Mouse (Mus musculus): ENCODE results near the gene Olfr618. TPM values are rescaled to one million over a fixed set of nuclear protein-coding genes. Genes with fewer than 3 reads are reported as not detected.

Olfr618 gene
- polyA plus RNA-seq, 2 experiments, result not detected

DNA sequence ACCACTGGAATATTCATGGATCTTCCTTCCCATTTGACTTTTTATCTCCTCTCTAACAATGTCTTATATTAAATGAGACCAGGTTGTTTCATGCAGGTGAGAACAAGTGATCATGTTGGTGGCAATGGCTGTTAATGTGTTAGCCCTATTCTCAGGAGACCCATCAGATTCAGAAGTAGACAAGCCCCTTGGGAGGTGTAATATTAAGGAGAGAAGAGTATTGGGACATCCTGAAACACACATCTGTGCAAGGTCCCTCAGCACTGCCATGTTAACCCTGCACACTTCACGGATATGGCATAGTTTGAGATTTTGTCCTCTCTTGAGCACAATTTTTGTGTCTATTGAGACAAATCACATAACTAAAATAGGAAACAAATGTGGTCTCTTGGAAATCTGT, 52.7 kb downstream of the Olfr618 start, which contains the start of gene Olfr622:
Olfr622 (minus strand) TSS at position 101 of the 400 bp plus-strand sequence.
- Histone ChIP-seq H3K27me3 (ENCODE audit: control insufficient read depth, insufficient read depth, low read length) (no peaks in the 10 kb centered on the region), H3K4me1 (replicated peaks; ENCODE audit: control insufficient read depth in 2 of 2, insufficient read depth in 2 of 2, low read length in 1 of 2) (no peaks in the 10 kb centered on the region), H3K9ac (replicated peaks) (no peak within 1 kb of the TSS), H3K36me3 (replicated peaks; ENCODE audit: control insufficient read depth, insufficient read depth, low read depth) (no peaks in the 10 kb centered on the region), H3K9me3 (ENCODE audit: control insufficient read depth, low read length) (no peaks in the 10 kb centered on the region), H3K4me3 (ENCODE audit: insufficient read depth in 1 of 2, low read depth in 2 of 2, low read length in 2 of 2) (no peak within 1 kb of the TSS), H3K27ac (no peak within 1 kb of the TSS), H3K4me2 (ENCODE audit: low read depth) (no peak within 1 kb of the TSS)
- ATAC-seq (ENCODE audit: insufficient read depth), result no peak
- no peak for TF ChIP-seq EP300 (IDR thresholded peaks at IDR 0.05; ENCODE audit: low read depth)
- no peak for TF ChIP-seq CTCF (IDR thresholded peaks at IDR 0.05; ENCODE audit: low read depth)
- no peak for DNase-seq (ENCODE audit: low read depth in 3 of 3, low spot score in 3 of 3)
- 38% methylated on average over 1 of the region's 1 CpGs for WGBS (ENCODE audit: insufficient replicate concordance)

DNA sequence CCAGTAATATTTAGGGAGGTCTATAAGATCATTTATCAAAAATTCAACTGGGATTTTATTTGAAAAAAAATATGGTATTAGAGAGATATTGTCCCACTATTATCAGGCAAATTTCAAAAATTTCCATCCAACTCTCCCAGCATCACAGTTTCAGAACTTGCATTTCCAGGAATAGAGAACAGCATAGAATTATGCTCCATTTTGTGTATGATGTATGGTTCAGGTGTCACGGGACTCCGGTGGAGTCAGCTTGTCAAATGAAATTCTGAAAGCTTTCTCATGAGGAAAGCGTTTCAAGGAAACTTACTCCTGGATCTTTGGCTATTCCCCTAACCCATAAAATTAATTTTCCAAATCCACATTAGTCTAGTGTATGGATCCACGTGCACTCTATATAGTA, 54.2 kb downstream of the Olfr618 start:
- no peak overlapping the region for H3K4me3 ChIP-seq (ENCODE audit: insufficient read depth in 1 of 2, low read depth in 2 of 2, low read length in 2 of 2)
- H3K4me2 ChIP-seq (ENCODE audit: low read depth), result no peak overlapping the region
- no peaks in the 10 kb centered on the region for H3K27me3 ChIP-seq (ENCODE audit: control insufficient read depth, insufficient read depth, low read length)
- TF ChIP-seq EP300 (IDR thresholded peaks at IDR 0.05; ENCODE audit: low read depth) (no peak), CTCF (IDR thresholded peaks at IDR 0.05; ENCODE audit: low read depth) (no peak)
- H3K27ac ChIP-seq, result no peak overlapping the region
- H3K36me3 ChIP-seq (replicated peaks; ENCODE audit: control insufficient read depth, insufficient read depth, low read depth), result no peaks in the 10 kb centered on the region
- no peak overlapping the region for H3K9ac ChIP-seq (replicated peaks)
- no peaks in the 10 kb centered on the region for H3K9me3 ChIP-seq (ENCODE audit: control insufficient read depth, low read length)
- ATAC-seq (ENCODE audit: insufficient read depth), result no peak
- no peaks in the 10 kb centered on the region for H3K4me1 ChIP-seq (replicated peaks; ENCODE audit: control insufficient read depth in 2 of 2, insufficient read depth in 2 of 2, low read length in 1 of 2)
- DNase-seq (ENCODE audit: low read depth in 3 of 3, low spot score in 3 of 3), result no peak
- WGBS (ENCODE audit: insufficient replicate concordance), result 56% methylated on average over 4 of the region's 4 CpGs

Small RNA genes lying within 50 kb of the gene (microRNA-seq; reads per million reads assigned to microRNA genes)
- not detected for gene Gm26506

Other genes starting within 250 kb of the Olfr618 start
Only the 30 nearest of the 31 such genes appear.
- not detected in 2 replicates for gene Olfr601, start 227.4 kb upstream of the Olfr618 start, polyA plus RNA-seq (2012; rRNA removed)
- gene Olfr601, start 227.4 kb upstream of the Olfr618 start, polyA plus RNA-seq (2014; fragmentation: Nextera tagmentation; extraction: Ambion mirVana), result not detected in 2 replicates
- gene Olfr603, start 203.9 kb upstream of the Olfr618 start, polyA plus RNA-seq (2012; rRNA removed), result not detected in 2 replicates
- not detected in 2 replicates for gene Olfr603, start 203.9 kb upstream of the Olfr618 start, polyA plus RNA-seq (2014; fragmentation: Nextera tagmentation; extraction: Ambion mirVana)
- gene Usp17lc, start 175.0 kb upstream of the Olfr618 start, polyA plus RNA-seq (2012; rRNA removed), result not detected in 2 replicates
- gene Usp17lc, start 175.0 kb upstream of the Olfr618 start, polyA plus RNA-seq (2014; fragmentation: Nextera tagmentation; extraction: Ambion mirVana), result not detected in 2 replicates
- gene Olfr605, start 144.7 kb upstream of the Olfr618 start, polyA plus RNA-seq (2012; rRNA removed), result not detected in 2 replicates
- not detected in 2 replicates for gene Olfr605, start 144.7 kb upstream of the Olfr618 start, polyA plus RNA-seq (2014; fragmentation: Nextera tagmentation; extraction: Ambion mirVana)
- gene Olfr606, start 141.1 kb upstream of the Olfr618 start, polyA plus RNA-seq (2012; rRNA removed), result not detected in 2 replicates
- gene Olfr606, start 141.1 kb upstream of the Olfr618 start, polyA plus RNA-seq (2014; fragmentation: Nextera tagmentation; extraction: Ambion mirVana), result not detected in 2 replicates
- gene Olfr607, start 126.0 kb upstream of the Olfr618 start, polyA plus RNA-seq (2012; rRNA removed), result not detected in 2 replicates
- not detected in 2 replicates for gene Olfr607, start 126.0 kb upstream of the Olfr618 start, polyA plus RNA-seq (2014; fragmentation: Nextera tagmentation; extraction: Ambion mirVana)
- gene Olfr608, start 120.2 kb upstream of the Olfr618 start, polyA plus RNA-seq (2012; rRNA removed), result not detected in 2 replicates
- gene Olfr608, start 120.2 kb upstream of the Olfr618 start, polyA plus RNA-seq (2014; fragmentation: Nextera tagmentation; extraction: Ambion mirVana), result not detected in 2 replicates
- gene Olfr609, start 92.0 kb upstream of the Olfr618 start, polyA plus RNA-seq (2012; rRNA removed), result not detected in 2 replicates
- gene Olfr609, start 92.0 kb upstream of the Olfr618 start, polyA plus RNA-seq (2014; fragmentation: Nextera tagmentation; extraction: Ambion mirVana), result not detected in 2 replicates
- not detected in 2 replicates for gene Olfr610, start 78.0 kb upstream of the Olfr618 start, polyA plus RNA-seq (2012; rRNA removed)
- gene Olfr610, start 78.0 kb upstream of the Olfr618 start, polyA plus RNA-seq (2014; fragmentation: Nextera tagmentation; extraction: Ambion mirVana), result not detected in 2 replicates
- not detected in 2 replicates for gene Olfr611, start 69.3 kb upstream of the Olfr618 start, polyA plus RNA-seq (2012; rRNA removed)
- not detected in 2 replicates for gene Olfr611, start 69.3 kb upstream of the Olfr618 start, polyA plus RNA-seq (2014; fragmentation: Nextera tagmentation; extraction: Ambion mirVana)
- gene Olfr612, start 47.4 kb upstream of the Olfr618 start, polyA plus RNA-seq (2012; rRNA removed), result not detected in 2 replicates
- not detected in 2 replicates for gene Olfr612, start 47.4 kb upstream of the Olfr618 start, polyA plus RNA-seq (2014; fragmentation: Nextera tagmentation; extraction: Ambion mirVana)
- not detected in 2 replicates for gene Olfr613, start 42.0 kb upstream of the Olfr618 start, polyA plus RNA-seq (2012; rRNA removed)
- gene Olfr613, start 42.0 kb upstream of the Olfr618 start, polyA plus RNA-seq (2014; fragmentation: Nextera tagmentation; extraction: Ambion mirVana), result not detected in 2 replicates
- not detected in 2 replicates for gene Olfr615, start 34.0 kb upstream of the Olfr618 start, polyA plus RNA-seq (2012; rRNA removed)
- gene Olfr615, start 34.0 kb upstream of the Olfr618 start, polyA plus RNA-seq (2014; fragmentation: Nextera tagmentation; extraction: Ambion mirVana), result not detected in 2 replicates
- not detected in 2 replicates for gene Olfr616, start 21.0 kb upstream of the Olfr618 start, polyA plus RNA-seq (2012; rRNA removed)
- not detected in 2 replicates for gene Olfr616, start 21.0 kb upstream of the Olfr618 start, polyA plus RNA-seq (2014; fragmentation: Nextera tagmentation; extraction: Ambion mirVana)
- gene Olfr617, start 17.0 kb upstream of the Olfr618 start, polyA plus RNA-seq (2012; rRNA removed), result not detected in 2 replicates
- gene Olfr617, start 17.0 kb upstream of the Olfr618 start, polyA plus RNA-seq (2014; fragmentation: Nextera tagmentation; extraction: Ambion mirVana), result not detected in 2 replicates
- gene Olfr619, start 10.5 kb downstream of the Olfr618 start, polyA plus RNA-seq (2012; rRNA removed), result not detected in 2 replicates
- not detected in 2 replicates for gene Olfr619, start 10.5 kb downstream of the Olfr618 start, polyA plus RNA-seq (2014; fragmentation: Nextera tagmentation; extraction: Ambion mirVana)
- not detected in 2 replicates for gene Olfr620, start 22.4 kb downstream of the Olfr618 start, polyA plus RNA-seq (2012; rRNA removed)
- gene Olfr620, start 22.4 kb downstream of the Olfr618 start, polyA plus RNA-seq (2014; fragmentation: Nextera tagmentation; extraction: Ambion mirVana), result not detected in 2 replicates
- gene Olfr622, start 52.6 kb downstream of the Olfr618 start, polyA plus RNA-seq (2012; rRNA removed), result not detected in 2 replicates
- gene Olfr622, start 52.6 kb downstream of the Olfr618 start, polyA plus RNA-seq (2014; fragmentation: Nextera tagmentation; extraction: Ambion mirVana), result not detected in 2 replicates
- not detected in 2 replicates for gene Olfr623, start 73.6 kb downstream of the Olfr618 start, polyA plus RNA-seq (2012; rRNA removed)
- gene Olfr623, start 73.6 kb downstream of the Olfr618 start, polyA plus RNA-seq (2014; fragmentation: Nextera tagmentation; extraction: Ambion mirVana), result not detected in 2 replicates
- gene Olfr624, start 81.1 kb downstream of the Olfr618 start, polyA plus RNA-seq (2012; rRNA removed), result 0.01 TPM in 2 replicates
- not detected in 2 replicates for gene Olfr624, start 81.1 kb downstream of the Olfr618 start, polyA plus RNA-seq (2014; fragmentation: Nextera tagmentation; extraction: Ambion mirVana)
- gene Olfr625-ps1, start 92.6 kb downstream of the Olfr618 start, polyA plus RNA-seq (2012; rRNA removed), result not detected in 2 replicates
- not detected in 2 replicates for gene Olfr625-ps1, start 92.6 kb downstream of the Olfr618 start, polyA plus RNA-seq (2014; fragmentation: Nextera tagmentation; extraction: Ambion mirVana)
- not detected in 2 replicates for gene Olfr243, start 124.6 kb downstream of the Olfr618 start, polyA plus RNA-seq (2012; rRNA removed)
- not detected in 2 replicates for gene Olfr243, start 124.6 kb downstream of the Olfr618 start, polyA plus RNA-seq (2014; fragmentation: Nextera tagmentation; extraction: Ambion mirVana)
- gene Olfr628, start 140.3 kb downstream of the Olfr618 start, polyA plus RNA-seq (2012; rRNA removed), result not detected in 2 replicates
- not detected in 2 replicates for gene Olfr628, start 140.3 kb downstream of the Olfr618 start, polyA plus RNA-seq (2014; fragmentation: Nextera tagmentation; extraction: Ambion mirVana)
- gene Olfr629, start 154.8 kb downstream of the Olfr618 start, polyA plus RNA-seq (2012; rRNA removed), result 0.08 TPM in 1 of 2 replicates, not detected in the other
- gene Olfr629, start 154.8 kb downstream of the Olfr618 start, polyA plus RNA-seq (2014; fragmentation: Nextera tagmentation; extraction: Ambion mirVana), result 0.18 and 0.22 TPM in 2 replicates
- gene Olfr630, start 167.2 kb downstream of the Olfr618 start, polyA plus RNA-seq (2012; rRNA removed), result 0.03 TPM in 2 replicates
- gene Olfr630, start 167.2 kb downstream of the Olfr618 start, polyA plus RNA-seq (2014; fragmentation: Nextera tagmentation; extraction: Ambion mirVana), result not detected in 2 replicates
- gene Olfr69, start 181.5 kb downstream of the Olfr618 start, polyA plus RNA-seq (2012; rRNA removed), result 0.01 TPM in 1 of 2 replicates, not detected in the other
- not detected in 2 replicates for gene Olfr69, start 181.5 kb downstream of the Olfr618 start, polyA plus RNA-seq (2014; fragmentation: Nextera tagmentation; extraction: Ambion mirVana)
- gene Olfr68, start 189.6 kb downstream of the Olfr618 start, polyA plus RNA-seq (2012; rRNA removed), result 0.02 and 0.10 TPM in 2 replicates
- gene Olfr68, start 189.6 kb downstream of the Olfr618 start, polyA plus RNA-seq (2014; fragmentation: Nextera tagmentation; extraction: Ambion mirVana), result 0.08 TPM in 1 of 2 replicates, not detected in the other
- 0.02 TPM in 1 of 2 replicates, not detected in the other for gene Olfr67, start 201.7 kb downstream of the Olfr618 start, polyA plus RNA-seq (2012; rRNA removed)
- not detected in 2 replicates for gene Olfr67, start 201.7 kb downstream of the Olfr618 start, polyA plus RNA-seq (2014; fragmentation: Nextera tagmentation; extraction: Ambion mirVana)
- 57,913 and 74,220 TPM in 2 replicates for gene Hbb-bt, start 223.9 kb downstream of the Olfr618 start, polyA plus RNA-seq (2012; rRNA removed)
- 62,702 and 66,320 TPM in 2 replicates for gene Hbb-bt, start 223.9 kb downstream of the Olfr618 start, polyA plus RNA-seq (2014; fragmentation: Nextera tagmentation; extraction: Ambion mirVana)
- gene Hbb-bs, start 238.0 kb downstream of the Olfr618 start, polyA plus RNA-seq (2012; rRNA removed), result 195,474 and 209,901 TPM in 2 replicates
- 126,713 and 131,477 TPM in 2 replicates for gene Hbb-bs, start 238.0 kb downstream of the Olfr618 start, polyA plus RNA-seq (2014; fragmentation: Nextera tagmentation; extraction: Ambion mirVana)